Mouse (Mus musculus) layer of hippocampus, adult 11-12 months (tissue): ENCODE results near the gene Bola3.

ENCODE experiments used
- DNase-seq: peaks from one replicate; pipeline ENCODE4 v3.0.0; 2022; ENCODE audit warnings: low spot score

Bola3 gene

GRCm38 (mm10) chr6:83349274-83349958 lies 469 bp downstream of the Bola3 start:
- peak; percentile 83 for DNase-seq

- no peak for DNase-seq
Measured at GRCm38 (mm10) chr6:83350172-83350571, 1.2 kb downstream of the Bola3 start.

GRCm38 (mm10) chr6:83350851-83351405 lies 2.0 kb downstream of the Bola3 start:
- DNase-seq, result no peak

GRCm38 (mm10) chr6:83351490-83352160 lies 2.7 kb downstream of the Bola3 start:
- no peak for DNase-seq

GRCm38 (mm10) chr6:83352666-83353410 lies 3.9 kb downstream of the Bola3 start:
- DNase-seq, result no peak

- no peak for DNase-seq
Measured at GRCm38 (mm10) chr6:83354856-83355781, 6.2 kb downstream of the Bola3 start.

GRCm38 (mm10) chr6:83356569-83357138 lies 7.7 kb downstream of the Bola3 start:
- DNase-seq, result peak; percentile 84

GRCm38 (mm10) chr6:83357436-83357835 lies 8.5 kb downstream of the Bola3 start:
- DNase-seq, result no peak

GRCm38 (mm10) chr6:83361523-83362248 lies 12.7 kb downstream of the Bola3 start:
- DNase-seq, result no peak

- no peak for DNase-seq
Measured at GRCm38 (mm10) chr6:83363075-83363474, 14.1 kb downstream of the Bola3 start.

GRCm38 (mm10) chr6:83370316-83370965 lies 21.5 kb downstream of the Bola3 start:
- no peak for DNase-seq

- DNase-seq, result no peak
Measured at GRCm38 (mm10) chr6:83371350-83371749, 22.4 kb downstream of the Bola3 start.

GRCm38 (mm10) chr6:83373704-83374300 lies 24.9 kb downstream of the Bola3 start:
- DNase-seq, result no peak

- DNase-seq, result no peak
Measured at GRCm38 (mm10) chr6:83381510-83382491, 32.9 kb downstream of the Bola3 start.

- DNase-seq, result no peak
Measured at GRCm38 (mm10) chr6:83385569-83386090, 36.7 kb downstream of the Bola3 start.

GRCm38 (mm10) chr6:83392166-83392780 lies 43.3 kb downstream of the Bola3 start:
- DNase-seq, result peak; percentile 42

GRCm38 (mm10) chr6:83394122-83394521 lies 45.2 kb downstream of the Bola3 start:
- DNase-seq, result no peak
